Mouse (Mus musculus) myocyte (in vitro differentiated cells): ENCODE measurements around the gene Ninj2.

Experiments
- CEBPB ChIP-seq: IDR thresholded peaks from 2 replicates; pipeline ENCODE4 v1.6.1; 2011; ENCODE audit warnings: mild to moderate bottlenecking, moderate library complexity; ENCODE audit not compliant: poor library complexity, insufficient read depth, severe bottlenecking
- E2F4 ChIP-seq: IDR thresholded peaks from one replicate; pipeline ENCODE4 v1.6.1; 2011; ENCODE audit warnings: mild to moderate bottlenecking, control low read depth, moderate library complexity; ENCODE audit not compliant: insufficient read depth
- POLR2A ChIP-seq: IDR thresholded peaks from one replicate; pipeline ENCODE4 v1.6.1; 2011; ENCODE audit warnings: low read depth, mild to moderate bottlenecking, control low read depth, moderate library complexity; ENCODE audit not compliant: insufficient read length
- TCF12 ChIP-seq: IDR thresholded peaks from one replicate; pipeline ENCODE4 v1.6.1; 2011; ENCODE audit warnings: mild to moderate bottlenecking, control low read depth; ENCODE audit not compliant: poor library complexity, insufficient read depth, severe bottlenecking
- USF1 ChIP-seq: IDR thresholded peaks from one replicate; pipeline ENCODE4 v1.6.1; 2011; ENCODE audit warnings: low read depth, mild to moderate bottlenecking, control low read depth, moderate library complexity

- peak; percentile 89 for TF ChIP-seq USF1
- TF ChIP-seq POLR2A, result no peak
- no peak for TF ChIP-seq CEBPB
- no peak for TF ChIP-seq TCF12
- no peak for TF ChIP-seq E2F4
Observed at GRCm38 (mm10) chr6:120082951-120083411, 10.2 kb upstream of the Ninj2 start.
